Mouse (Mus musculus): Measurements from ENCODE around the gene Rsu1.

DNA sequence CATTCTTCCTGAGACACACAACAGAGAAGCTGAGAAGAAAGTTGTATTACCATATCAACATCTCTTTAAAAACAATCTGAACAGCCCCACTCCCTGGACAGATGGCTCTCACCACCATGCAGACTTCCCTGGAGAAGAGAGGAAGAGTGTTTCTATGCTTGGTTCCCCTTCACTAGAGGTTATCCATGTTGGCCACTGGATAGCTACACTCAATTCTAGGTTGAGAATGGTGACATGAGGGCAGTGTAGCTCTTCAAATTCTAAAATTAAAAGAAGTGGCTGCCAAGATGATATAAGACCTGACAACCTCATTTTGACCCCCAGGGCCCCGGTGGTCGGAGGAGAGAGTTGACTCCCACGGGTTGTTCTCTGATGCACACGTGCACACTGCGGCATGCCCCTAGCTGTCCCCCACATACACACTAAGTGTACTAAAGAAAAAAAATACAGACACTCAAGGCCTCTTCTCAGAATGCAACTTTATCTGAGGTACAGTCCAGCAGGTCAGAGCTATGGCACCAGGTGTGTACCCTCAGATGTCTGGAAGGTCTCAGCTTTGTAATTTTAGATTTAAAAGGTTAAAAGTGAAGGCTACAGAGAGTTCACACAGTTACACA is 179.7 kb downstream of the Rsu1 start:
- TF ChIP-seq CTCF (conservative IDR thresholded peaks at IDR 0.05; ENCODE audit: insufficient read depth, insufficient read length, low read depth, low read length) = no peak
- TF ChIP-seq POLR2A (IDR thresholded peaks at IDR 0.05; ENCODE audit: low read depth, low read length) = no peak
